Mouse (Mus musculus) thymus, postnatal 4 days (tissue): ENCODE results near the gene Pcid2.

Experiments used
- DNase-seq: peaks from one replicate; pipeline ENCODE4 v3.0.0; 2021

Gene Pcid2

DNA sequence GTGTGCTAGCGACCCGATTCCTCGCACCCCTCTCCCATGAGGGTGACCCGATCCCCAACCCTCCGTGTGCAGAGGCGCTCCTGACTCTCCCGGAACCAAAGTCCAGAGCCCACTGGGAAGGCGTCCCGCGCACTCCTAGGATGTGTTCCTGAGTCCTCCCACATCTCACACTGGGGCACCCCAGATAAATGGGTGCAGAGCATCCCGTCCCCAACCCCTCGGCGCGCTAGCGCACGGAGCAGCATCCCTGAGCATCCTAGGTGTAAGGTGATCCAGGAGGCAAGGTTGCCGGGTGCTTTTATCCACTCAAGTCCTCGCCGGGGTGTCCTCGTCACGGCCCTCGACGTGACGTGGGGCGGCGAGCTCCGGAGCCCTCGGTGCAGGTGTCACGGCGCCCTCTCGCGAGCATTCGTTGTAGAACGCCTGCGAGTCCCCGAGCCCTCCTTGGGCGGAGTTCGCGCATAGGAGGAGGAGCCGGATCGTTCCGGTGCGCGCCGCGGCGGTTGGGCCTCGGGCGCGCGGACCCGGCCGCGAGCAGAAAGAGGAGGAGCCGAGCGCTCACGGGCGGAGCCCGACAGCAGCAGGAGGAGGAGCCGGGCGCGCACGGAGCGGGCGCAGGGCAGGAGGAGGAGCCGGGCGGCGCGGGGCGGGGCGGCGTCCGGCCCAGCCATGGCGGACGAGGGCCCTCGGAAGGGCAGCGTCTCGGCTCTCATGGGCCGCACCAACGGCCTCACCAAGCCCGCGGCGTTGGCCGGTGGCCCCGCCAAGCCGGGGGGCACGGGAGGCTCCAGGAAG lies at the start of gene Pcid2, which contains the start of gene Cul4a:
Gene Pcid2, minus strand, starts transcription at position 373 of the 795 bp plus-strand sequence.
Gene Cul4a, plus strand, starts transcription at position 535 of the 795 bp plus-strand sequence.
- peak; percentile 99 for DNase-seq

DNA sequence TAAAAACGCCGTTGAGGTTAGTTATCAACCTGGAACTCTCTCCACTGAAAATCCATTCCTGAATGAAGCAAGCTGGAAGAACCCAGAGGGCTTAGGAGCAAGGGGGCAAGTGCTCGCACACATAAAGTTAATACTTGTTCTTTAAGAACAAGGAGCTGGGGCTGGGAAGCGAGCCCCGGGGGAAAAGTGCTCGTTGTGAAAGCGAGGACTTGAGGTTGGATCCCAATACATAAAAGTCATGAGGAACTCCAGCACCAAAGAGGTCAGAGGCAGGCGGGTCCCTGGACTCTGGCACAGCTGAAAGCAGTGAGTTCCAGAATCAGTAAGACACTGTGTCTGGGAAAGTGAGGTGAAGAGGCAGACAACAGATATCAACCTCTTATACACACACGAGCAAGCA lies 48.8 kb upstream of the Pcid2 start:
- no peak for DNase-seq

DNA sequence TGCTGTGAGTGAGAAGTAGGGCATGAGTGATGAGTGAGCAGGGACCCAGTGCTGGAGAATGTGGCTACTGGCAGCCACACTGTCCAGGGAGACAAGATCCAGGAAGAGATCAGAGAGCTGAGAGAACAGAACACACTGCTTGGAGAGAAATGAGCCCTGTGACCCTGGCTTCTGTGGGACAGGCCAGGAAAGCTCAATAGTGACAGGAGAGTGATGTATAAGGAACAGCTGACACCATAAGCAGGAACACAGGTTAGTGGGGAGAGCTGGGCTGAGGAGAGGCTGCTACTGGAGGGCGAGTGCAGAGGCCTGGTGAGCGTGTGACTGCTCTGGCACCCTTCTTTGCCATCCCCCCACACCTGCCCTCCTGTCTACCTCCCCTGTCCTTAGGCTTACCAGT lies 45.7 kb upstream of the Pcid2 start:
- DNase-seq = no peak

DNA sequence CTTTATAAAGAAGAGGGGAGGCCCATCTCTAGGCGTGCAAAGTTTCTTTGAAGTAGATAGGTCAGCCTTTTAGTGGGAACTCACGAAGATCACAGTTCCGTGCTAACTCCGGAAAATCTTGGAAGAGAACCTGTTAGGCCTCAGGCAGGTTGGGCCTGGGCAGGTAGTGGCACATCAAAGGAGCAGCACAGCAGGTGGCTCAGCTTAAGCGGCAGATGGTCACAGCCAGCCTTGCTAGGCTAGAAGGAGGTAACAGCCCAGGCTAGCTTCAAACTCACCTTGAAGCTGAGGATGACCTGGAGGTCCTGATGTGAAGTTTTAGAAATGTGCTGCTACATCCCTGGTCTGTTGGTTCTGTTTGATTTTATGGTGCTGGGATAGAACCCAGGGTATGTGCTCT lies 44.6 kb upstream of the Pcid2 start:
- DNase-seq = no peak

DNA sequence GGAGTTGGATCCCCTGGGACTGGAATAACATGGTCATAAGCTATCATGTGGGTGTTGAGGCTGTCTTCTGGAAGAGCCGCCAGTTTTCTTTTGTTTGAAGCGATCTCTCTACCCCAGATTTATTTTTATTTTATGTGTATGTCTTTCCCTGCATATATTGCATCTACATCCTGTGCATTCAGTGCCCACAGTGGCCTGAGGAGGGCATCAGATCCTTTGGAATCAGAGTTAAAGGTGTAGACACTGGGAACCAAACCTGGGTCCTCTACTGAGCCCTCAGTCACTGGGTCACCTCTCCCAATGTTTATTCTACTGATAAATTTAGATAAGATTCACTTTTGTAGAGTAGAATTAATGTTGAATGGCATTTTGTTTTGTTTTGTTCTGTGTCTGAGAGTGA lies 44.0 kb upstream of the Pcid2 start:
- DNase-seq = no peak

DNA sequence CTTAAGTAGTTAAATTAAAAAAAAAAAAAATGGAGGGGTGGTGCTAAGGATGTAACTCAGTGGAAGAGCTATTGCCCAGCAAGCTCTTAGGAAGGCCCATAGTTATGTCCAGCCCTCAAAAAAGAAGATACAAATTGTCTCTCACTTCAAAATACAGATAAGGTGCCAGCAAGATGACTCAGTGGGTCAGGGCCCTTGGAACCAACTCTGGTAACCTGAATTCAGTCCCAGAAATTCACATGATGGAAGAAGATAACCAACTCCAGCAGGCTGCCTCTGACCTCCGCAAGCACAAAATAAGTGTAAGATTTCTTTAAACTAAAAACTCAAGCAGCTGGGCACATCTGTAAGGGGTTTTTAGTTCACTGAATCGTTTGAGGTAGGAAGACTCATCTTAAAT lies 43.2 kb upstream of the Pcid2 start:
- DNase-seq = no peak

- no peak for DNase-seq
These were observed 36.4 kb upstream of the Pcid2 start for GRCm38 (mm10) chr8:13141681-13142080.

GRCm38 (mm10) chr8:13139641-13140182 lies 34.5 kb upstream of the Pcid2 start:
- DNase-seq = no peak

- peak; percentile 79 for DNase-seq
These were observed 27.0 kb upstream of the Pcid2 start for GRCm38 (mm10) chr8:13132220-13132619.

DNA sequence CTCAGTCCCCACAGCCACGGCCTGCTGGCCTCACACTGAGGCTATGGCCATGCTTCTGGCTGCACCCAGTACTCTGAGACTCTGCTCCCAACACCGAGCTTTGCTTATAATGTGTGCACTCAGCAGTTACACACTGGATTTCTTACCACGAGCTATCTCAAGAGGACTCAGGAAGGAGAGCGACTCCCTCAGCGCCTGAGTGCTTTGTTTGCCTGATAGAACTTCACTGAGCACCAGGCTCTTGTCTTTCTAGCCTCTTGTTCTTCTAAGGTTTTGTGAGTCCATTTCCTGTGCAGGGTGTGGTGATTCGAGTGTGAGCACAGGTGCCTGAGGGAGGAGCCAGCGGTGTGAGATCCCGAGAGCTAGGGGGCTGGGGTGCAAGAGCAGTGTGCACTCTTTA lies 19.6 kb upstream of the Pcid2 start:
- no peak for DNase-seq

- no peak for DNase-seq
These were observed 17.7 kb upstream of the Pcid2 start for GRCm38 (mm10) chr8:13122887-13123421.

- DNase-seq = no peak
These were observed 15.8 kb upstream of the Pcid2 start for GRCm38 (mm10) chr8:13120882-13121665.

- DNase-seq = no peak
These were observed 13.3 kb upstream of the Pcid2 start for GRCm38 (mm10) chr8:13118516-13118915.

- no peak for DNase-seq
These were observed 11.8 kb upstream of the Pcid2 start for GRCm38 (mm10) chr8:13117096-13117495.

DNA sequence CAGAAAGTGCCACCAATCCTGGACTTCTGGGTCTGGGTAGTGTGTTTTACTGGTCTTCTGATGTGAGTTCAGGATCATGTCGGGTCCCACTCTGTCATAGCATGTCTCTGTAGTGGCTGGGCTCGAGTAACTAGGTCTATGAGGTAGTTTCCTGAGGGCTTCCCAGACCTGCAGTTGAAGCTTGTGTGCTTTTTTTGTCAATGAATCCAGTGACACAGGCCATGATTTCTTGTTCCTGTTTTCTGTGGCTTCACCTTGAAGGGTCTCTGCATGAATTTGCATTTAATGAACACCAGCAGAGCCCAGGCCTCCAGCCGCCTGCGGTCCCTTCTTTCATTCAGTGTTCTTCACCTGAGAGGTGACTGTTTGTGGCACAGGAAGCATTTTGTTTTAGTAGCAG lies 8.0 kb upstream of the Pcid2 start:
- DNase-seq = no peak

DNA sequence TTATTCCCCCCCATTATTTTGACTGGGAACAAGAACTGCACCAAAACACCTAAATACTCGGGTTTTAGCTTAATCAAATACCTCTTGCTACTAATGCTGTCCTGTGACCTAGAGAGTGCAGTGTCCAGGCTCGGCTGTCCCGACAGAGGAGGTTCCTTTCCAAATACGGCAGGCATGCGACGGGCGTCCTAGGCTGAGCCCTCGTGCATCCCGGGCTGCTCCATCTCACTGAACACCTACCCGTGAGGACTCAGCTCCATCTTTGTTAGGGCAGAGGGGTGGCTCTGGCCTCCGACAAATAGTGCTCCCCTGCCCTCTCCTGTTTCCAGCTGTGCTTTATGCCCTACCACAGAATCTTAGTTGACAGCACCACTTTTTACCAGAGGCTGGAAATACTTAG lies 6.7 kb upstream of the Pcid2 start:
- DNase-seq = no peak

DNA sequence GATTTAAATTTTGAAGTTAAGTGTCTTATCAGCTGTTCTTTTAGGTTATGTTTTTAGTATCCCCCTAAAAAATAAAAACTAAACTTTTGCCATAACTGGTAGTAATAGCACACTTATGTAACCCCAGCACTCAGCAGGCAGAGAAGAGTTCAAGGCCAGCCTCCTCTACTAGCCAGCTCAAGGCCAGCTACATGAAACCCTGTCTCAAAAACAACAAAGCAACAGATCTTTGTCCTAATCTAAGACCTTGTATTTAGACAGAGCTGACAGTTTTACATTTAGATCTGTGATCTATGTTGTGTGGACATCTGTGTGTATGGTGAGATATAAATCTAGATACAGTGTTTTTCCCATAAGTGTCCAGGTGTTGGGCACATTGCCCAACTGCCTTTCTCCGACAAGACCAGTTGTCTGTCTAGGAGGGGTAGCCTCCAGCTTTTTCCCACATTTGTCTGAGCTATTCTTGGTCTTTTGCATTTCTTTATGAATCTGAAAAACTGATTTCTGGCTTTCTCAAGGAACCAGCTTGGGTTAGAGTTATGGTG lies 4.2 kb upstream of the Pcid2 start:
- DNase-seq = no peak

- DNase-seq = no peak
These were observed 3.7 kb upstream of the Pcid2 start for GRCm38 (mm10) chr8:13108967-13109366.

DNA sequence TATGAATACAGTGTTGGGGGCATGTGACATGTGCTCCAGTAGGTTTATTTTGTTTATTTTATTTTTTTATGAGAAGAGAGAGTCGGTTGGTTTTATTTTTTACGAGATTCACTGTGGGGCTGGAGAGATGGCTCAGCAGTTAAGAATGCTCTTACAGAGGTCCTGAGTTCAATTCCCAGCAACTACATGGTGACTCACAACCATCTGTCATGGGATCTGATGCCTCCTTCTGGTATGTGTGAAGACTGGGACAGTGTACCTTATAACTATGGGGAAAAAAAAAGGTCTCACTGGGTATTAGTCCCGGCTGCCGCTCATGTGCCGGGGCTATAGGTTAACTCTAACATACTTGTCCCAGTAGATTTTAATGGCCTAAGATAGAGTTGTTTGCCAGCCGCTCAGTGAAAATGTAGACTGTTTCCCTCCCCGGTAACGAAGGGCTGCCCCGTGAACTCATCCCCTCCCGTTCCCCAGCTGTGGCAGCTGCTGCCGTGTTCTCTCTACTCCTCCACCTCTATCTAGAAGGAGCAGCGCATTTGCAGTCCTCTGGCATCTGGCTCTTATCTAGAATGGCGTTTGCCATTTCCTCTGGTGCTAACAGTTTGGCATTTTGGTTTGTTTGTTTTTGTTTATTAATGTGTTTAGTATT lies 2.9 kb upstream of the Pcid2 start:
- DNase-seq = no peak

DNA sequence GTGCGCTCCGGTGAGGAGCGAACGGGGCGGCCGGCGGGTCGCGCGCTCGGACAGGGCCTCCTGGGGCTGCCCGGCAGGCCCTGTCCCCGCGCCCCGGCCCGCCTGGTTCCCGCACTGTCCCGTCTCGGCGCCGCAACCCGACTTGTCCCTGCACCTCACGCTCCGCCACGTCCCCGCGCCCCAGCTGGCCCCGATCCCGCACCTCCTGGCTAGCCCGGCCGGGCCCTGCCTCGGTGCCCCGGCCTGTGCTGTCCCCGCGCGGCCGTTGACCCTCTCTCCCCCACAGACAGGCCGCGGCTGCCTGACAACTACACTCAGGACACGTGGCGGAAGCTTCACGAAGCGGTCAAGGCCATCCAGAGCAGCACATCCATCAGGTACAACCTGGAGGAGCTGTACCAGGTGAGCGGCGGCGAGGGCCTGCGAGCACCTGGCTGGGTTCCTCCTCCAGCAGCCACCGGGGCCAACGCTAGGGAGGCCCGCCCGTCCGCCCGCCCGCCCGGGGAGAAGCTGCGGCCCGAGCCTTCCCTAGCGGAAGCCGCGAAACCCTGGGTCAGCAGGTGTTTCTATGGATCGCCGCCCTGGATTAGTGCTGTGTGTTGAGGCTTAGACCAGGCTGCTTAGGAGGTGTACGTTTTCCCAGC lies 771 bp upstream of the Pcid2 start:
- DNase-seq = peak; percentile 69

GRCm38 (mm10) chr8:13104691-13105086 lies 570 bp downstream of the Pcid2 start:
- peak; percentile 94 for DNase-seq

GRCm38 (mm10) chr8:13077542-13077941 lies 27.7 kb downstream of the Pcid2 start:
- DNase-seq = no peak
